Mouse (Mus musculus) brown adipose tissue, adult 24 weeks (tissue): ENCODE data around the gene Pcdh9. TPM values are rescaled to one million over a fixed set of nuclear protein-coding genes. Genes with fewer than 3 reads are reported as not detected.

ENCODE experiments used
- H3K27ac ChIP-seq: fragments of 200-500 bp; replicated peaks from 2 replicates; pipeline ENCODE4 v1.5.1; 2012; ENCODE audit warnings: low read depth, mild to moderate bottlenecking, low read length
- H3K4me1 ChIP-seq: fragments of 200-500 bp; 2 replicates; pipeline ENCODE4 v1.6.1; 2012; ENCODE audit warnings: low read length, mixed read lengths; ENCODE audit not compliant: control insufficient read depth, insufficient read depth, insufficient read length
- H3K4me3 ChIP-seq: fragments of 200-500 bp; 2 replicates; pipeline ENCODE4 v1.5.1; 2012; ENCODE audit warnings: low read depth, mild to moderate bottlenecking, low read length, moderate library complexity; ENCODE audit not compliant: insufficient read depth
- polyA plus RNA-seq: library from polyadenylated mRNA; stranded (reverse); fragments of >200 nt; gene quantifications from 2 replicates; pipeline ENCODE4 v1.2.4, GENCODE M21; 2012; ENCODE audit not compliant: missing spikeins, insufficient read depth, insufficient read length

Pcdh9 gene
- polyA plus RNA-seq, 1 experiment = 0.16 TPM

DNA sequence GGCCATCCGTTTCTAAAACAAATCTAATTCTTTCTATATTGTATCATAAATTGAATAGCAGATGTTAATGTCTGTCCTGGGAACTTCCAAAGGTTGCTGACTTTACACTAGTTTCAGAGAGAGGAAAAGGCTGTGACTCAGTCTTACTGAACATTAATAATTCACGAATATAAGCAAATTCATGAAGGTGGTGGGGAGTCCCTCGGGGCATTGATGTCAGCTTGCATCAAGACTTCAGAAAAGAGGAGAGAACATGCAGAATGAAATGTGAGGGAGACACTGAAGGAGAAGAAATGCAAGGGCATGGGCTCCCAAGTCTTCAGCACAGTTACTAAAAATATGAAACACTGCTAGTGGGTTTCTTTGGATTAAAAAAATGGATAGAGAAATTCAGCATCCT is 181.8 kb downstream of the Pcdh9 start:
- Histone ChIP-seq H3K4me3 (no peak overlapping the region), H3K27ac (no peak overlapping the region)

GRCm38 (mm10) chr14:93701385-93702101 is 188.9 kb downstream of the Pcdh9 start:
- no peaks in the 10 kb centered on the region for H3K4me1 ChIP-seq
- no peak overlapping the region for H3K4me3 ChIP-seq
- H3K27ac ChIP-seq = no peak overlapping the region

More for the DNA sequence above, 181.8 kb downstream of the Pcdh9 start:
- no peaks in the 10 kb centered on the region for H3K4me1 ChIP-seq

DNA sequence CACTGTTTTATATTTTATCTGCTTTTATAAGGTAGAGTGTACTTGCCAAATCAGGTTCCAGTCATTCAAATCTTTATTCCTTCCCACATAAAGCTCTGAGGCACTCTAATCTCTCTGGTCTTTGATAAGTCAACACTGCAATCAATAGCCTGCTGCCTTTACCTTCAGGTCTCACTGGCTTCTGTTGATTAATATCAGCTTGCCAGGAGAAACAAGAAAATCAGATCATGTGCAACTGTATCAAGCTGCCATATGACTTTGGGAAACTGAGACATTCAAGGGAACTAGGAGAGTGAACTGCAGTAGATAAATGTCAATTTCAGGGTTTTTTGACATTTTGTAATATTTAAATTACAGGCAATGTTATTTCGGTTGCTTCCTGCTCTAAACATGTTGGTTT is 189.6 kb downstream of the Pcdh9 start:
- Histone ChIP-seq H3K4me3 (no peak overlapping the region), H3K4me1 (no peaks in the 10 kb centered on the region), H3K27ac (no peak overlapping the region)

DNA sequence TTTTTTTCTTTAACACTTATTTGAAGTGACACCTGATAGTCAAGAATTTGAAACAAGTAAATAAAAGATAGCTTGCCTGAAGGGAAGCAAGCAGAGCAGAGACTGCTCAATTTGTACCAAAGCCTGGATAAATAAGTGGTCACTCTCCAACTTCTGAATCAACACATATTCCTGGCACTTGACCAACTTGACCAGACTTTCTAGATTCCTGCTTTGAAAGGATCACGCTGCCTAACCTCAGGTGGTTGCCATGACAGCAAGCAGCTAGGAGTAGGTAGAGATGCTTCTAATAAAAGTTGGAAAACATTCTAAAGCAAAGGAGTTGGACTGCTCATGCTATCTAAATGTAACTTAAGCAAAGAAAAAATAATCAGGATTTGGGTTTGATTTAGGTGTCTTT is 205.8 kb downstream of the Pcdh9 start:
- Histone ChIP-seq H3K4me3 (no peak overlapping the region), H3K4me1 (no peaks in the 10 kb centered on the region), H3K27ac (no peak overlapping the region)

DNA sequence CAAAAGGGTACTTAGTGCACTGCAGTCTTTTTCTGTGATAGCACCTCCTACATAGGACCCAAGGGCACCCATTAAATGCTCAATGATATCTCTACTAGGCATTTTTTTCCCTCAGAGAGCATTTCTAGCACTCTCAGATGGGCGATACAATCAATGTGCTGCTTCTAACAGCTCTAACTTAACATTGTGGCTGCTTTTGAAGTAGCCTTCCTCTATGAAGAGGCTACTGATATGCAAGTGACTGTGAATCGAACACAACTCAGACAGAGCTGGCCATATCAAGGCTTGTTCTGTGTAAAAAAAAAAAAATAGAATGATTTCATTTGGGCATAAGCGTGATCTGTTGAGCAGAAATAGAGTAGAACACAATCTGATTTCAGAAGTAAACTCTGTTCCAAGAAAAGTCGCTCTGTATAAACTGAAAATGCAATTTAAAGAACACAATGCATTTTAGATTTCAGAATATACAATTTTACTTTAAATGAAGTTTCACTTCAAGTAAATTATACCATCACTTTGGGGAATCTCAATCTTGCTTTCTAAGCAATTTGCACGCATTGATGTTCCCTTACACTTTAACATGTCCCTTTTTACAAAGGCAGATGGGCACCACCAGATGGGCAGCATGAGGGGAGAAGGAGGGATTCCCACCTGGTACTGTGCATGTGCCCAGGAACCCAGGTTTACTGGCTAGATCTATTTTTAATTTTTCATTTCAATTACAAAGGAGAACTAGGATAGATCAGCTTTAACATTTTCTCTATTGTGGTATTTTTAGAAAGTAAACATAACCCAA is 215.0 kb downstream of the Pcdh9 start:
- H3K27ac ChIP-seq = no peak overlapping the region
- H3K4me1 ChIP-seq = no peaks in the 10 kb centered on the region
- no peak overlapping the region for H3K4me3 ChIP-seq

GRCm38 (mm10) chr14:93653986-93654757 is 236.3 kb downstream of the Pcdh9 start:
- no peaks in the 10 kb centered on the region for H3K4me1 ChIP-seq
- H3K4me3 ChIP-seq = no peak overlapping the region
- no peak overlapping the region for H3K27ac ChIP-seq

DNA sequence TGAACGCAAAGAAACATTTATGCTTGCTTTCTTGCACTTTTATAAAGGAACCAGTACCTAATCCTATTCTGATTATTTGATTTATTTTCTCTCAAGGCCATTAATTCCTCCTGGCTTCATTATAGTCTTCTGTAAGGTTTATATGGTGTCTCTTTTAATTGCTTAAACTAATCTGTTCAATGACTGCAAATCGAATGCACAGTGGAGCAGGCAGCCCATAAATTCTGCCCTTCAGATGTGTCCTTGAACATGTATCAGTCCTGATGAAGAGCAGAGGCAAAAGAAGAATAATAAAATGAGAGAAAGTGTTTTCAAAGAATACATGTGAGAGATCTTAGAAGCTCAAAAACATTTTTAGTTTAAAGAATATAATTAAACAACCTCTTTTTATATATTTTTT is 263.2 kb downstream of the Pcdh9 start:
- Histone ChIP-seq H3K4me1 (no peaks in the 10 kb centered on the region), H3K4me3 (no peak overlapping the region), H3K27ac (no peak overlapping the region)

DNA sequence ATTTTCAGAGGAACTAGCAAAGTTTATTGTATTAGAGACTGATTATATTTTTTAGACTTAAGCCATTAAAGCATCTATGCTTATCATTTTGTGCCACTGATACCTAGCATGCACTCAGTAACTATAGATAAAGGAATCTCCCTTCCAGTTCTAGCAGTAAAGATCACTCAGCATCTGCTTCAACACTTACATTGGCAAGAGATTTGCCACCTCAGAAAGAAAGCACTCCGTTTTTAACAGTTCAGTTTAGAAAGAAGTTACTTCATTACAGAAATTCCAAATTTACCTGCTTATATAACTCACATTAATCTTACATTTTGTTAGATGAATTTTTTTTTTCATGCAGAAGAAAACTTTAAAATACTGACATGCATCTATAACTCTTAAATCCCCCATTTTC is 266.3 kb downstream of the Pcdh9 start:
- no peak overlapping the region for H3K4me3 ChIP-seq
- no peak overlapping the region for H3K27ac ChIP-seq
- no peaks in the 10 kb centered on the region for H3K4me1 ChIP-seq

DNA sequence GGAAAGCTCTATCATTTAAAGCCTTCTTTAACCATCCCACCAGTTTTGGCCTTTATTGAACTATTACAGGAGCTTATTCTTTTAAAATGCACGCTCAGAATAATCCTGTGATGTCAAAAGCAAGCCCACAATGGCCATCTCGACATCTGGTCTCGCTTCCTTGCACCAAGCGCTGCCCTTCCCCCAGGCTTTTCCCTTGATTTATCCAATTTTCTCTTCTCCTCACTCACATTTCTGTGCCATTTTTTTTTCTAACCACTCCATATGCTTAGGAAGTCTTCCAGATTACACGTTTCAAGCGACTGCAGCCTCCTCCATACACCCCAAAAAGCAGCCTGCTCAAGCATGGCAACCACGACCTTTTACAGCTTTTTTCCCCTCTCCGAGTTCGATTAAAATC is 269.3 kb downstream of the Pcdh9 start:
- H3K4me1 ChIP-seq = no peaks in the 10 kb centered on the region
- H3K27ac ChIP-seq = no peak overlapping the region
- no peak overlapping the region for H3K4me3 ChIP-seq

DNA sequence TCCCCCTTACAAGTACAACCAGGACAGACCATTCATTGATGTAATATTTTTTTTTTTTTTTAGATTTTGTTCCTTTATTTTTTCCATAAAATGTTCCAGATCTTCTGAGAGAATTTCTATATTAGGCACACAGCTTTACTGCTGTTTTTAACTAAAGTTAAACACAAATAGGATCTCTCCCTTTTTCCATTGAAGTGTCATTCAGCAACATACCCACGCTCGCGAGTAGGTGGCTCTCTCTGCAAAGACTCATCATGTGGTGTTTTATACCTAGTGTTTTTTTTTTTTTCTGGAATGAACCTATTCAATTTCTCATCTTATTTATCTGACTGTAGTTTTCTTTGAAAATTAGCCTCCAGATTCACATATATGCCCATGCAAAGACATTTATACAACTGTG is 282.9 kb downstream of the Pcdh9 start:
- no peak overlapping the region for H3K4me3 ChIP-seq
- H3K4me1 ChIP-seq = no peaks in the 10 kb centered on the region
- no peak overlapping the region for H3K27ac ChIP-seq

- Histone ChIP-seq H3K4me3 (no peak overlapping the region), H3K27ac (no peak overlapping the region), H3K4me1 (no peaks in the 10 kb centered on the region)
These were observed 290.5 kb downstream of the Pcdh9 start for GRCm38 (mm10) chr14:93599997-93600396.

- Histone ChIP-seq H3K27ac (no peak overlapping the region), H3K4me1 (no peaks in the 10 kb centered on the region), H3K4me3 (no peak overlapping the region)
These were observed 305.0 kb downstream of the Pcdh9 start for GRCm38 (mm10) chr14:93585432-93586024.

GRCm38 (mm10) chr14:93564361-93564760 is 326.1 kb downstream of the Pcdh9 start:
- Histone ChIP-seq H3K27ac (no peak overlapping the region), H3K4me3 (no peak overlapping the region), H3K4me1 (no peaks in the 10 kb centered on the region)

GRCm38 (mm10) chr14:93561577-93561976 is 328.9 kb downstream of the Pcdh9 start:
- Histone ChIP-seq H3K4me1 (no peaks in the 10 kb centered on the region), H3K4me3 (no peak overlapping the region), H3K27ac (no peak overlapping the region)

DNA sequence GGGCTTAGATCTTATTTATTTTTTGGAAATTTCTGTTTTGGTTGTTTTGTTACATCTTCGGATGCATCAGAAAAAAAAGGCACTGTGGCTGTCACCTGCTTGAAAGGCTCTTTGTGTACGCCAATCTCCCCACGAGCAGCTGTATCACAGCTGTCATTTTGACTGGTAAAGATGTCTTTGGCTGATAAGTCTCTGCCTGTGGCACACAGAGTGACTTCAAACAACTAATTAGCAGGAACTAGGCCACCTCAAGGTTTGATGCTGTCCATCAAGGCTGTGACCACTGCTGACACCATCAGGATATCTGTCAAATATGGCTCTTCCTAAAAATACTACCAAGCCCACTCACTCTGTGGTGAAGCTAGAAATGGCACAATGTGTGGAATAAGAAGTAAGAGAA is 336.7 kb downstream of the Pcdh9 start:
- H3K27ac ChIP-seq = no peak overlapping the region
- no peaks in the 10 kb centered on the region for H3K4me1 ChIP-seq
- no peak overlapping the region for H3K4me3 ChIP-seq
